Mouse (Mus musculus): Measurements from ENCODE around the gene Krtap4-2.
"Not testable (repeated sequence)": the region's sequence is repeated elsewhere in the genome, so short reads cannot be mapped to it uniquely, and the experiment has no call there.

Krtap4-2 gene

GRCm38 (mm10) chr11:99634653-99635134, at the start of gene Krtap4-2:
TSS of gene Krtap4-2 (minus strand) at chr11:99635084.
- DNase-seq = no peak

GRCm38 (mm10) chr11:99683481-99683880, 48.6 kb upstream of the Krtap4-2 start:
- no peak for DNase-seq

GRCm38 (mm10) chr11:99665860-99666259, 31.0 kb upstream of the Krtap4-2 start, which contains the start of gene Krtap4-6:
TSS of gene Krtap4-6 (minus strand) at chr11:99665960.
- no peak for DNase-seq

GRCm38 (mm10) chr11:99662802-99663201, 27.9 kb upstream of the Krtap4-2 start:
- DNase-seq = no peak

- DNase-seq = no peak
Measured at GRCm38 (mm10) chr11:99659256-99659655, 24.4 kb upstream of the Krtap4-2 start.

- not testable (repeated sequence) for DNase-seq
Measured at GRCm38 (mm10) chr11:99658467-99659010, 23.7 kb upstream of the Krtap4-2 start, which contains the start of gene Gm11563. TSS of gene Gm11563 (minus strand) at chr11:99658960.

- no peak for DNase-seq
Measured at GRCm38 (mm10) chr11:99657051-99657450, 22.2 kb upstream of the Krtap4-2 start.

- no peak for DNase-seq
Measured at GRCm38 (mm10) chr11:99650136-99650535, 15.3 kb upstream of the Krtap4-2 start, which contains the start of gene Gm11555. TSS of gene Gm11555 (minus strand) at chr11:99650236.

GRCm38 (mm10) chr11:99646444-99646843, 11.6 kb upstream of the Krtap4-2 start:
- no peak for DNase-seq

- DNase-seq = no peak
Measured at GRCm38 (mm10) chr11:99644351-99644750, 9.5 kb upstream of the Krtap4-2 start.

- DNase-seq = not testable (repeated sequence)
Measured at GRCm38 (mm10) chr11:99643635-99644139, 8.8 kb upstream of the Krtap4-2 start, which contains the start of gene Krtap4-7. TSS of gene Krtap4-7 (minus strand) at chr11:99644089.

GRCm38 (mm10) chr11:99640926-99641325, 6.0 kb upstream of the Krtap4-2 start:
- DNase-seq = no peak

- no peak for DNase-seq
Measured at GRCm38 (mm10) chr11:99637086-99637485, 2.2 kb upstream of the Krtap4-2 start.

GRCm38 (mm10) chr11:99633293-99633692, 1.6 kb downstream of the Krtap4-2 start:
- DNase-seq = no peak

GRCm38 (mm10) chr11:99630890-99631289, 4.0 kb downstream of the Krtap4-2 start:
- no peak for DNase-seq

GRCm38 (mm10) chr11:99628138-99628537, 6.7 kb downstream of the Krtap4-2 start, which contains the start of gene Krtap4-1:
TSS of gene Krtap4-1 (minus strand) at chr11:99628238.
- DNase-seq = no peak

- no peak for DNase-seq
Measured at GRCm38 (mm10) chr11:99620335-99620734, 14.5 kb downstream of the Krtap4-2 start, which contains the start of gene Gm11562. TSS of gene Gm11562 (minus strand) at chr11:99620435.

GRCm38 (mm10) chr11:99614796-99615363, 20.0 kb downstream of the Krtap4-2 start, which contains the start of gene Krtap2-4:
TSS of gene Krtap2-4 (minus strand) at chr11:99614846.
- no peak for DNase-seq

GRCm38 (mm10) chr11:99610089-99610488, 24.8 kb downstream of the Krtap4-2 start, which contains the start of gene Gm11937:
TSS of gene Gm11937 (minus strand) at chr11:99610189.
- DNase-seq = not testable (repeated sequence)

GRCm38 (mm10) chr11:99609126-99609525, 25.8 kb downstream of the Krtap4-2 start:
- DNase-seq = no peak

- not testable (repeated sequence) for DNase-seq
Measured at GRCm38 (mm10) chr11:99603208-99603607, 31.7 kb downstream of the Krtap4-2 start, which contains the start of gene Gm11938. TSS of gene Gm11938 (minus strand) at chr11:99603308.

- DNase-seq = not testable (repeated sequence)
Measured at GRCm38 (mm10) chr11:99597742-99598141, 37.1 kb downstream of the Krtap4-2 start, which contains the start of gene Krtap9-3. TSS of gene Krtap9-3 (minus strand) at chr11:99598105.

GRCm38 (mm10) chr11:99590981-99591380, 43.9 kb downstream of the Krtap4-2 start, which contains the start of gene Krtap1-3:
TSS of gene Krtap1-3 (minus strand) at chr11:99591339.
- DNase-seq = no peak
